Mouse (Mus musculus): ENCODE results near the gene Cgnl1.

GRCm38 (mm10) chr9:71663421-71664217 lies 107.8 kb downstream of the Cgnl1 start:
- TF ChIP-seq CTCF (IDR thresholded peaks at IDR 0.05; ENCODE audit: control insufficient read depth, insufficient read depth, insufficient replicate concordance, low read depth, low read length) (no peak), POLR2A (IDR thresholded peaks at IDR 0.05; ENCODE audit: control insufficient read depth, low read depth, low read length) (no peak)

Measured in testis, adult 2 months (tissue).